Mouse (Mus musculus) kidney, adult 2 months (tissue): ENCODE measurements around the gene 1700042G07Rik. TPM values are rescaled to one million over a fixed set of nuclear protein-coding genes. Genes with fewer than 3 reads are reported as not detected.
A peak's percentile ranks its signal among the peaks of the same experiment; 100 is the strongest.

Experiments used
- DNase-seq: peaks from one replicate; pipeline ENCODE4 v3.0.0; 2021
- H3K27ac ChIP-seq: fragments of 200-500 bp; 2 replicates; pipeline ENCODE4 v1.5.1; 2012; ENCODE audit warnings: low read depth, low read length, control low read depth, inconsistent platforms; ENCODE audit not compliant: insufficient read depth
- H3K27me3 ChIP-seq: fragments of 200-500 bp; replicated peaks from 2 replicates; pipeline ENCODE4 v1.6.1; 2012; ENCODE audit warnings: mild to moderate bottlenecking, moderate library complexity, low read length, inconsistent platforms; ENCODE audit not compliant: control insufficient read depth, insufficient read depth
- H3K36me3 ChIP-seq: fragments of 200-500 bp; 2 replicates; pipeline ENCODE4 v1.6.1; 2012; ENCODE audit warnings: mild to moderate bottlenecking, moderate library complexity, low read length, inconsistent platforms; ENCODE audit not compliant: control insufficient read depth, insufficient read depth
- H3K4me1 ChIP-seq: fragments of 200-500 bp; 2 replicates; pipeline ENCODE4 v1.6.1; 2011; ENCODE audit warnings: low read length; ENCODE audit not compliant: control insufficient read depth, insufficient read depth
- H3K4me3 ChIP-seq: fragments of 200-500 bp; 2 replicates; pipeline ENCODE4 v1.5.1; 2011; ENCODE audit warnings: mild to moderate bottlenecking, low read depth, low read length, control low read depth; ENCODE audit not compliant: insufficient read depth
- CTCF ChIP-seq: fragments of 200-500 bp; conservative IDR thresholded peaks from 2 replicates; pipeline ENCODE4 v1.5.1; 2011; ENCODE audit warnings: low read depth, mild to moderate bottlenecking, control low read depth, low read length, moderate library complexity, mixed read lengths; ENCODE audit not compliant: insufficient read depth, insufficient read length
- POLR2A ChIP-seq: fragments of 200-500 bp; IDR thresholded peaks from one replicate; pipeline ENCODE4 v1.6.1; 2011; ENCODE audit warnings: low read depth, low read length, control low read depth
- WGBS: fragments of 180-500 bp; shearing (Covaris S2); methylation state at CpG from one replicate; pipeline ENCODE4 v1.1.7; 2018; 5-methylcytosine and 5-hydroxymethylcytosine counted together
- polyA plus RNA-seq: library from polyadenylated mRNA; depleted of rRNA; stranded (reverse); fragments of >200 nt; gene quantifications from 2 replicates; pipeline ENCODE4 v1.2.3, GENCODE M21; 2012

1700042G07Rik gene
- polyA plus RNA-seq, 1 experiment = not detected

GRCm38 (mm10) chr4:116140801-116141574 is 32.2 kb upstream of the 1700042G07Rik start:
- Histone ChIP-seq H3K4me3 (no peak overlapping the region), H3K27me3 (no peaks in the 10 kb centered on the region), H3K4me1 (0 out of 2 replicates have a peak, but pooled peaks cover 3% of the 10 kb centered on the region), H3K27ac (no peak overlapping the region), H3K36me3 (no peaks in the 10 kb centered on the region)
- 72% methylated on average over 7 of the region's 7 CpGs for WGBS
- DNase-seq = no peak
- TF ChIP-seq POLR2A (no peak), CTCF (no peak)

- Histone ChIP-seq H3K27ac (peak overlapping the region; percentile 81), H3K36me3 (no peaks in the 10 kb centered on the region), H3K27me3 (no peaks in the 10 kb centered on the region), H3K4me1 (0 out of 2 replicates have a peak, but pooled peaks cover 3% of the 10 kb centered on the region), H3K4me3 (no peak overlapping the region)
- DNase-seq = no peak
- TF ChIP-seq POLR2A (no peak), CTCF (no peak)
- 82% methylated on average over 1 of the region's 1 CpGs for WGBS
These were observed 31.4 kb upstream of the 1700042G07Rik start for GRCm38 (mm10) chr4:116141736-116142135.

- H3K27me3 ChIP-seq = no peaks in the 10 kb centered on the region
- H3K27ac ChIP-seq = peak overlapping the region; percentile 81
- 0 out of 2 replicates have a peak, but pooled peaks cover 3% of the 10 kb centered on the region for H3K4me1 ChIP-seq
- TF ChIP-seq POLR2A = no peak
- TF ChIP-seq CTCF = no peak
- H3K36me3 ChIP-seq = no peaks in the 10 kb centered on the region
- 42% methylated on average over 7 of the region's 7 CpGs for WGBS
- H3K4me3 ChIP-seq = peak overlapping the region; percentile 35; the same call in 1 of the 2 replicates
- DNase-seq = peak; percentile 45
These were observed 30.9 kb upstream of the 1700042G07Rik start for GRCm38 (mm10) chr4:116142269-116142668.

GRCm38 (mm10) chr4:116143317-116143811 is 29.8 kb upstream of the 1700042G07Rik start:
- TF ChIP-seq POLR2A (no peak), CTCF (no peak)
- Histone ChIP-seq H3K36me3 (no peaks in the 10 kb centered on the region), H3K4me1 (0 out of 2 replicates have a peak, but pooled peaks cover 3% of the 10 kb centered on the region), H3K27ac (peak overlapping the region; percentile 84), H3K4me3 (peak overlapping the region; percentile 86), H3K27me3 (no peaks in the 10 kb centered on the region)
- WGBS = 21% methylated on average over 7 of the region's 7 CpGs
- DNase-seq = peak; percentile 64

DNA sequence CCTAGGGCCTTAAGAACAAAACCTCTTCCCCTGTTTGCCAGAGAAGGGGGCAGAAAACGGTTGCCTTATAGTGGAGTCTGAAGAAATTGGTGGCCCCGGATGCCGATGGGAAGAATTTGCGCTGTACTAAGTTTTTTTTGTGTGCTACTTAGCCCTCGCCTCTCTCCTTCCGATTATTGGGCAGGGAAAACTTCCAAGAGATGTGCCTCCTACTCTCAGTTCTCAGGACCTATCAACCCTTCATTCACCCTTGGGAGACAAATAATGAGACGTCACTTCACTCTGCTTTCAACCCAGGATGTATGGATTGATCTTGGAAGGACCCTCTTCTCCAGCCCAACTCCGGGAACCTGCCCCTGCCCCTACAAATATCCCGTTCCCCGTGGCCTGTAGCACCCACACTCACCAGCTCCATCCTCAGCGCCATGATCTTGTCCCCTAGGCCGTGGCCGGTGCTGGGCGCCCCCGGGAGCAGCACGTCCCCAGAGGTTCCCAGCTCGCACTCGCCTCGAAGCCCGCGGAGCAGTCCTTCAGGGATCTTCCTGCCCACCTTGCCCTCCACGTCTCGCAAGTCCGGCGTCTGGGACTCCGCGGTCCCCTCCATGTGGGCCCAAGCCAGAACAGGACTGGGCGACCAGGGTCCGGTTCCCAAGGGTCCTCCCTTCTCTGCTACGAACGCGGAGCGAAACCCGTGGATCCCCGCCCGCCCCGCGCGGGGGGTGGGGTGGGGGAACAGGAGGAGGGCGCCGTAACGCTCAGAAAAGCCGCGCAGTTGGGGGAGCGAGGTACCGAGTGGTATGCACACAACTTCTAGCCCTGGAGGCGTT is 29.1 kb upstream of the 1700042G07Rik start:
- Histone ChIP-seq H3K36me3 (no peaks in the 10 kb centered on the region), H3K4me3 (peak overlapping the region; percentile 86), H3K27me3 (no peaks in the 10 kb centered on the region), H3K27ac (peak overlapping the region; percentile 84), H3K4me1 (0 out of 2 replicates have a peak, but pooled peaks cover 3% of the 10 kb centered on the region)
- DNase-seq = peak; percentile 74
- 2% methylated on average over 47 of the region's 47 CpGs for WGBS
- TF ChIP-seq CTCF (no peak), POLR2A (peak; percentile 11)

DNA sequence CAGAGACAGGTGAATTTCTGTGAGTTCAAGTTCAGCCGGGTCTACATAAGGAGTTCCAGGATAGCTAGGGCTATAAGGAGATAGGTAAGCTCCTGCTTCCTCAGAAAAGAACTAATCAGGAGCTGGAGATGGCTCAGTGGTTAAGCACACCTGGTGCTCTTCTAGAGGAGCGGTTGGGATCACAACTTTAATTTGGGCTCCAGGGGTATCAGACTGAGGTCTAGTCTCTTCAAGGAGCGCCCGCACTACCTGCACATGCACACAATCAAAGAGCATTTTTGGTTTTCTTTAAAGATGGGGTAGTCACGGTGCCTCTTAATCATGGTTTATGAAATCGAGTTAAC is 23.4 kb upstream of the 1700042G07Rik start:
- no peaks in the 10 kb centered on the region for H3K36me3 ChIP-seq
- peak overlapping the region; percentile 95 for H3K27ac ChIP-seq
- DNase-seq = no peak
- no peaks in the 10 kb centered on the region for H3K27me3 ChIP-seq
- WGBS = 25% methylated on average over 6 of the region's 6 CpGs
- peak overlapping the region; percentile 71 for H3K4me3 ChIP-seq
- no peak for TF ChIP-seq CTCF
- no peak for TF ChIP-seq POLR2A
- peaks cover 6% of the 10 kb centered on the region; the same call in 1 of the 2 replicates for H3K4me1 ChIP-seq

DNA sequence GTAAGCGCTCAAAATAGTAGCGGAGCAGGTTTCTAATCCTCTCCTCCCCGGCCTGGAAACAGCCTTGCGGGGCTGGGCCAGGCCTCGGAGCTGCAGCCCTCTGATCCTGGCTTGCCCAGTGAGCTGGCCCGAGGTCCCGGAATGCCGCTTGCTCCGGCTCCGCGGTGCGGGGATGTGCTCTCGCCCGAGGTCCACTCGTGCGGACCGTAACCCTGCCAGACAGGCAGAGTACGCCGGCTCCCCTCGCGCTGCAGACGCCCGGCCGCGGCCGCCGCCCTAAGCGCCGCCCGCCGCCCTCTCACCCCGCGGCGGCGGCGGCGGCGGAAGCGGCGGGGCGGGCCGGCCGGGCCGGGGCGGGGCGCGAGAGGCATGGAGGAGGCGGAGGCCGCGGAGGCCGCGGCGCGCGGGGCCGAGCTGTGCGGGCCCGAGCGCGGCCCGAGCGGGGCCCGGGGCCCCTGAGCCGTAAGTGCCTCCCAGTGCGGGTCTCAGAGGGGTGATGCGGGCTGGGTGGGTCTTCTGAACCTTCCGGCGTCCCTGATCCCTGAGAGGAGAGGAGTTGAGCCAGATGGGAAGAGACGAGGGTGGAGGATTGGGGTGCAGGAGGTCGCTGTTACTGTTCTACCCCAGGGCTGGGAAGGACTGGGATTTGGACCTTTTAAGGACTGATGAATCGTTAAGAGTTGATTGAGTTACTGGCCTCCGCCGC is 22.9 kb upstream of the 1700042G07Rik start:
- peak overlapping the region; percentile 95 for H3K27ac ChIP-seq
- peaks cover 6% of the 10 kb centered on the region; the same call in 1 of the 2 replicates for H3K4me1 ChIP-seq
- H3K4me3 ChIP-seq = peak overlapping the region; percentile 79
- no peaks in the 10 kb centered on the region for H3K36me3 ChIP-seq
- TF ChIP-seq CTCF = no peak
- peak; percentile 52 for TF ChIP-seq POLR2A
- WGBS = under 1% methylated on average over 70 of the region's 73 CpGs
- DNase-seq = peak; percentile 72
- no peaks in the 10 kb centered on the region for H3K27me3 ChIP-seq
